Mouse (Mus musculus) stomach, embryonic 15.5 days (tissue): ENCODE results near the gene Drc7. TPM values are rescaled to one million over a fixed set of nuclear protein-coding genes. Genes with fewer than 3 reads are reported as not detected.

Experiments
- ATAC-seq: fragments of 200-750 bp; cut with Nextera tagmentation; 2 replicates; pipeline ENCODE4 v1.8.0; 2017; ENCODE audit warnings: low read depth, moderate number of reproducible peaks, moderate TSS enrichment; ENCODE audit not compliant: insufficient read depth, low FRiP score
- H3K27ac ChIP-seq: fragments of 300-500 bp; sonication (generic); 2 replicates; pipeline ENCODE4 v1.5.1; 2015; ENCODE audit warnings: mild to moderate bottlenecking, inconsistent platforms
- H3K27me3 ChIP-seq: fragments of 300-500 bp; sonication (generic); replicated peaks from 2 replicates; pipeline ENCODE4 v1.6.1; 2015; ENCODE audit warnings: inconsistent platforms
- H3K36me3 ChIP-seq: fragments of 300-500 bp; sonication (generic); 2 replicates; pipeline ENCODE4 v1.6.1; 2015; ENCODE audit warnings: inconsistent platforms
- H3K4me1 ChIP-seq: fragments of 300-500 bp; sonication (generic); 2 replicates; pipeline ENCODE4 v1.6.1; 2015; ENCODE audit warnings: inconsistent platforms
- H3K4me2 ChIP-seq: fragments of 300-500 bp; sonication (generic); 2 replicates; pipeline ENCODE4 v1.6.1; 2015; ENCODE audit warnings: mild to moderate bottlenecking, inconsistent platforms
- H3K4me3 ChIP-seq: fragments of 300-500 bp; sonication (generic); replicated peaks from 2 replicates; pipeline ENCODE4 v1.5.1; 2015; ENCODE audit warnings: inconsistent platforms
- H3K9ac ChIP-seq: fragments of 300-500 bp; sonication (generic); 2 replicates; pipeline ENCODE4 v1.6.1; 2015; ENCODE audit warnings: inconsistent platforms
- H3K9me3 ChIP-seq: fragments of 300-500 bp; sonication (generic); 2 replicates; pipeline ENCODE4 v1.6.1; 2016; ENCODE audit warnings: inconsistent platforms
- WGBS: fragments of 180-500 bp; shearing (Covaris S2); methylation state at CpG from one replicate; pipeline ENCODE4 v1.1.7; 2015; 5-methylcytosine and 5-hydroxymethylcytosine counted together
- polyA plus RNA-seq: library from polyadenylated mRNA; unstranded; fragments of >200 nt; fragmentation: Nextera tagmentation; extraction: Ambion mirVana; gene quantifications from 2 replicates; pipeline ENCODE4 v1.2.1, GENCODE M21; 2015

The Drc7 gene
- polyA plus RNA-seq, 1 experiment from 2014 or later = 0.08 TPM

DNA sequence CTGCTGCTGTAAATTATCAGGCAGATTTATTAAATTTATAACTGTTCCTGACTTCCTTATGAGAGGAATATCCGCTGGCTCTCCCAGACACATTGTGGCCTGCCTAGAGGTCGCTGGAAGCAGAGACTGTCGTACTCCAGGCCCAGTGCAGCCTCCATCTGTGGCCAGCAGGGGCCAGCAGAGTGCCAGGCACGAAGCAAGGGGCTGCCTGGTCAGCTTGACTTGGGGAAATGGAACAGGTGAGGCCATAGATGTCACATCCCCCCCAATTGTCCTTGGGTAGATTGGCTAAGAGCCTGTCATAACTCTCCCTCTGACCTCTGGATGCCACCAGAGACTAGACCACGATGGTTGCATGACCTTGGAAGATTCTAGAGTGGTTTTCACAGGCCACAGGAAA is 44.1 kb downstream of the Drc7 start:
- peak; percentile 36; the same call in 1 of the 2 replicates for ATAC-seq
- Histone ChIP-seq H3K27ac (no peak overlapping the region), H3K36me3 (peaks cover 32% of the 10 kb centered on the region), H3K4me3 (no peak overlapping the region), H3K27me3 (no peaks in the 10 kb centered on the region), H3K9ac (no peak overlapping the region), H3K4me1 (no peaks in the 10 kb centered on the region), H3K9me3 (no peaks in the 10 kb centered on the region), H3K4me2 (no peak overlapping the region)
- WGBS = 21% methylated on average over 5 of the region's 5 CpGs

DNA sequence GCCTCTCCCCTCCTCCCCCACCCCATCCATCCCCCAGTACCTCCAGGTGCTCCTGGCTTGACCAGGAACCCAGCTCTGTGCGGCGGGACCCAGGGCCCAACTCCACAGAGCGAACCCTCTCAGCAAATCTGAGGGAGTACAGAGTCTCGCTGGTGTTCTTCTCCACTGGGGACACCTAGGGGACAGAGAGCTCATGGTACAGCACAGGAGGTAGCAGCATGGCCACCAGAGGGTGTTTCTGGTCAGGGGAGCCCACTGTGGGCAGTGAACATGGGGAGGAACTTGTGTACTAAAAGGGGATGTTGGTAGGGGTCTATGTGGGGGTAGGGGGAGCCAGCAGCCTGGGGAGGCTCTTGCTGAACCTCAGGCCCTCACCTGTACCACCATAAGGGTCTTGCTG is 47.1 kb downstream of the Drc7 start:
- no peak for ATAC-seq
- peaks cover 38% of the 10 kb centered on the region for H3K36me3 ChIP-seq
- no peak overlapping the region for H3K4me3 ChIP-seq
- no peaks in the 10 kb centered on the region for H3K4me1 ChIP-seq
- H3K27me3 ChIP-seq = no peaks in the 10 kb centered on the region
- H3K9ac ChIP-seq = no peak overlapping the region
- H3K4me2 ChIP-seq = no peak overlapping the region
- 70% methylated on average over 4 of the region's 4 CpGs for WGBS
- H3K9me3 ChIP-seq = no peaks in the 10 kb centered on the region
- H3K27ac ChIP-seq = no peak overlapping the region

DNA sequence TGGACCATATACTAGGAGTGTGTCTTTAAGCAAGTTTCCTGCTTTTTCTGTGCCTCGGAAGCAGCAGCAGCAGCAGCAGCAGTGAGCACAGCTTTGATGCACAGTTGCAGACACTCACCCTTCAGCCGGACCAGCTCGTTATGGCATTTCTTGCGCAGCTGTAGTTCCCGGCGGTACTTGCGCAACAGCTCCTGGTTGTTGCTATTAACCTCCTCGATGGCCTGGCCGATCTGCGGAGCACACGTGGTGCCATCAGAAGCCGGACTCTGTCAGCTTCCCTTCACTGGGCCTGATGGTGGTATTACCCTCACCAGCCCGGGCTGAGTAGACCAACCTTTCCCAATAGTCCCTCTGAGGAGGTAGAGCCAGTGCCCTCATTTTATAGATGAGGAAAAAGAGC is 52.4 kb downstream of the Drc7 start:
- H3K36me3 ChIP-seq = peaks cover 19% of the 10 kb centered on the region
- no peak overlapping the region for H3K27ac ChIP-seq
- ATAC-seq = no peak
- H3K27me3 ChIP-seq = no peaks in the 10 kb centered on the region
- 88% methylated on average over 13 of the region's 13 CpGs for WGBS
- H3K4me1 ChIP-seq = no peaks in the 10 kb centered on the region
- H3K4me3 ChIP-seq = no peak overlapping the region
- H3K4me2 ChIP-seq = no peak overlapping the region
- no peaks in the 10 kb centered on the region for H3K9me3 ChIP-seq
- H3K9ac ChIP-seq = no peak overlapping the region

DNA sequence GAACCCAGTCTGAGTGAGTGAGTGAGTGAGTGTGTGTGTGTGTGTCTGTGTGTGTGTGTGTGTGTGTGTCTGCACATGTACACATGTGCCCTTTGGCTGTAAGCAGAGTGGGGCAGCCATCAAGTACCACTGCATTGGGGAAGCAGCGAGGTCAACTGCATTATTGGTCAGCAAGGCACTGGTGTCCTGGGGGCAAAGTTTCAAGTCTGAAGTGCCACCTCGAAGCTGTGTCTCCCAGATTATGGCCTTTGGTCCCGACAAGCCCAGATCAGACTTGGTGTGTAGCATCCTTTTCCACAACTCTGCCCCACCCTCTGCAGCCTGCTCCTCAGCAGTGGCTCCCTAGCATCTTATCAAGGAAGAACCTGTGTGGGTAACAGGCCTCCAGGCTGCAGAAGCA is 57.7 kb downstream of the Drc7 start:
- Histone ChIP-seq H3K36me3 (peaks cover 4% of the 10 kb centered on the region; the same call in 1 of the 2 replicates), H3K27me3 (no peaks in the 10 kb centered on the region), H3K9me3 (no peaks in the 10 kb centered on the region), H3K4me1 (no peaks in the 10 kb centered on the region), H3K9ac (no peak overlapping the region), H3K4me2 (no peak overlapping the region), H3K4me3 (no peak overlapping the region), H3K27ac (no peak overlapping the region)
- 85% methylated on average over 3 of the region's 3 CpGs for WGBS
- no peak for ATAC-seq

DNA sequence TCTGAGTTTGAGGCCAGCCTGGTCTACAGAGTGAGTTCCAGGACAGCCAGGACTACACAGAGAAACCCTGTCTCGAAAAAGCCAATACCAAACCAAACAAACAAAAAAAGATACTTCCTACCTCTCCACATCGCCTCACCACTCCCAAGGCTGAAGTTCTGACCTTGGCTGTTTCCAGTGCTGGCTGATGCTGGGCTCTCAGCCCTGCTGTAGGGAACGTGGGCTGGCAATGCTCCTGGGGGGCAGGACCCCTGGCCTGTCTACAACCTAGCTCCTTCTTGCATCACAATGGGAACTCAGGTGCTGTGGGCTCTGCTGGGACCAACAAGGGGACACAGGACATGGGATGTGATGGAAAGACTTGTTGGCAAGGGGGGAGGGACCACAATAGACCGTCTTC is 58.2 kb downstream of the Drc7 start:
- H3K9ac ChIP-seq = no peak overlapping the region
- no peak overlapping the region for H3K27ac ChIP-seq
- no peak overlapping the region for H3K4me3 ChIP-seq
- no peak overlapping the region for H3K4me2 ChIP-seq
- H3K9me3 ChIP-seq = no peaks in the 10 kb centered on the region
- no peaks in the 10 kb centered on the region for H3K27me3 ChIP-seq
- no peaks in the 10 kb centered on the region for H3K4me1 ChIP-seq
- 66% methylated on average over 4 of the region's 4 CpGs for WGBS
- peaks cover 4% of the 10 kb centered on the region; the same call in 1 of the 2 replicates for H3K36me3 ChIP-seq
- ATAC-seq = no peak

DNA sequence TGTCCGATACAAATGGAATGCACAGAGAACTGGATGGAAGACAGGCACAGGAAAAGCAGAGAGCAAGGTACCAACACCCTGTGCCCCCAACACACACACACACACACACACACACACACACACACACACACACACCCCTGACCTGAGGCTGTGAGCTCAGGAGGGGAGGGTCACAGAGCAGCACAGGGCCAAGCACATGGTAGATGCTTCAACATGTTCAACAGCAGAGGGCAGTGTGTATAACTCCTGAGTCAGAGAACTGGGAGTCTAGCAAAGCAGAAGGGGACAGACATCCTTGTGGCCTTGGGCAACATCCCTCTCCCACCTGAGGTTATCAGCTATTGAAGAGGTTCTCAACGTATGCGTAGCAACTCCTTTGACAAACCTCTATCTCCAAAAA is 58.8 kb downstream of the Drc7 start:
- Histone ChIP-seq H3K9ac (no peak overlapping the region), H3K27me3 (no peaks in the 10 kb centered on the region), H3K36me3 (peaks cover 4% of the 10 kb centered on the region; the same call in 1 of the 2 replicates), H3K4me1 (no peaks in the 10 kb centered on the region), H3K9me3 (no peaks in the 10 kb centered on the region), H3K27ac (no peak overlapping the region), H3K4me3 (no peak overlapping the region), H3K4me2 (no peak overlapping the region)
- 77% methylated on average over 3 of the region's 3 CpGs for WGBS
- peak; percentile 60; the same call in 1 of the 2 replicates for ATAC-seq

DNA sequence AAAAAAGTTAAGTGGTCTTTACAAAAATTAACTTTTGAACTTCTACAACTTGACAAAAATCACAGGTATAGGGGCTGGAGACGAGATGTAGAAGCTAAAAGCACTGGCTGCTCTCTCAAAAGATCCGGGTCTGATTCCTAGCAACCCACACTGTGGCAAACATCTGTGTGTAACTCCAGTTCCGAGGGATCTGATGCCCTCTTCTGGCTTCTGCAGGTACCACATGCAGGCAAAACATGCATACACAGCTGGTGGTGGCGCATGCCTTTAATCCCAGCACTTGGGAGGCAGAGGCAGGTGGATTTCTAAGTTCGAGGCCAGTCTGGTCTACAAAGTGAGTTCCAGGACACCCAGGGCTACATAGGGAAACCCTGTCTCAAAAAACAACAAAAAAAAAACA is 68.6 kb downstream of the Drc7 start:
- Histone ChIP-seq H3K27me3 (no peaks in the 10 kb centered on the region), H3K4me2 (no peak overlapping the region), H3K4me1 (no peaks in the 10 kb centered on the region), H3K9me3 (no peaks in the 10 kb centered on the region), H3K9ac (no peak overlapping the region), H3K4me3 (no peak overlapping the region), H3K36me3 (peaks cover 4% of the 10 kb centered on the region; the same call in 1 of the 2 replicates), H3K27ac (no peak overlapping the region)
- no peak for ATAC-seq
- 87% methylated on average over 5 of the region's 5 CpGs for WGBS

DNA sequence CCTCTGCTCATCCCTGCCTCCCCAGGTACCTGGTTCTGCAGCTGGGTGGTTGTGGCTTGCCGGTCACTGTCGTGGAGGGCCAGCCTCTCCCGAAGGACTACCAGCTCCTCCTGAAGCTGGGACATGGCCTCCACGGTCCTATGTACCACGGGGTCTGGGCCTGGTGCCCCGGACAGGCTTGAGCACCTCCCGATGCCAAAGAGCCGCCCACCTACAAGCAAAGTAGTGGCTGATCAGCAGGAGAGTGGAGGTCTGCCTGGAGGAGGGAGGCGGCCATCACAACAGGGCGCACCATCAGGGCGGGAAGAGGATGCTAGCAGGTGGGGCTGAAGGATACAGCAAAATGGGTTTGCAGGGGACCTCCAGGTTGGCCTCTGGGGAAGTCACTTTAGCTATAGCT is 71.6 kb downstream of the Drc7 start:
- no peak for ATAC-seq
- no peak overlapping the region for H3K27ac ChIP-seq
- 91% methylated on average over 11 of the region's 11 CpGs for WGBS
- no peaks in the 10 kb centered on the region for H3K27me3 ChIP-seq
- no peaks in the 10 kb centered on the region for H3K9me3 ChIP-seq
- no peak overlapping the region for H3K9ac ChIP-seq
- 0 out of 2 replicates have a peak, but pooled peaks cover 8% of the 10 kb centered on the region for H3K4me1 ChIP-seq
- H3K4me2 ChIP-seq = no peak overlapping the region
- no peak overlapping the region for H3K4me3 ChIP-seq
- peaks cover 8% of the 10 kb centered on the region; the same call in 1 of the 2 replicates for H3K36me3 ChIP-seq

DNA sequence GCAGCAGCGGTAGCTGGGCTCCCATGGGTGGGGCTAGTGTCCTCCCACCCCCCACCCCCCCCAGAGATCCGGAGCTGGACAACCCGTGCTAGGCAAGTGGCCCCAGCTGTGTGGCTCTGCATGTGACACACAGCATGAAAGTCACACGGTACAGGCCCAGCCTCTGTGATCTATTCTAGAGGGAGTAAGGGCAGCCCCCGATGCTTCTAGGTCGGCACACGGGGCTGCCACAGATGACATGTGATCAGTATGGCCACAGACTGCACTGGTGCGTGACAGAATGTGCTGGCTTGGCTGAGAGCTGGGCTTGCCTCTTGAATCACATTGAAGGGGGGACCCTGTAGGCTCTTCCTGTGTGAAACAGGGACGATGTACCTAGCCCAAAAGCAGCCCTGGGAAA is 72.8 kb downstream of the Drc7 start:
- H3K4me3 ChIP-seq = no peak overlapping the region
- ATAC-seq = no peak
- 0 out of 2 replicates have a peak, but pooled peaks cover 8% of the 10 kb centered on the region for H3K4me1 ChIP-seq
- H3K4me2 ChIP-seq = no peak overlapping the region
- WGBS = 69% methylated on average over 9 of the region's 9 CpGs
- no peaks in the 10 kb centered on the region for H3K9me3 ChIP-seq
- no peaks in the 10 kb centered on the region for H3K27me3 ChIP-seq
- H3K9ac ChIP-seq = no peak overlapping the region
- H3K27ac ChIP-seq = no peak overlapping the region
- peaks cover 8% of the 10 kb centered on the region; the same call in 1 of the 2 replicates for H3K36me3 ChIP-seq

Other genes starting within 250 kb of the Drc7 start
- gene Ccl17, start 244.7 kb upstream of the Drc7 start, polyA plus RNA-seq = 0.39 TPM in 1 of 2 replicates, not detected in the other
- 75.8 and 84.2 TPM in 2 replicates for gene Coq9, start 216.8 kb upstream of the Drc7 start, polyA plus RNA-seq
- 89.4 and 91.5 TPM in 2 replicates for gene Ciapin1, start 216.7 kb upstream of the Drc7 start, polyA plus RNA-seq
- 133 and 134 TPM in 2 replicates for gene Polr2c, start 197.7 kb upstream of the Drc7 start, polyA plus RNA-seq
- 26.9 and 29.8 TPM in 2 replicates for gene Dok4, start 178.8 kb upstream of the Drc7 start, polyA plus RNA-seq
- gene Ccdc102a, start 137.0 kb upstream of the Drc7 start, polyA plus RNA-seq = 25.8 and 26.5 TPM in 2 replicates
- 0.59 and 0.65 TPM in 2 replicates for gene Adgrg5, start 131.4 kb upstream of the Drc7 start, polyA plus RNA-seq
- 42.7 and 47.9 TPM in 2 replicates for gene Adgrg1, start 80.4 kb upstream of the Drc7 start, polyA plus RNA-seq
- gene Adgrg3, start 37.4 kb upstream of the Drc7 start, polyA plus RNA-seq = 3.1 and 3.6 TPM in 2 replicates
- gene Katnb1, start 26.1 kb downstream of the Drc7 start, polyA plus RNA-seq = 15.1 and 19.7 TPM in 2 replicates
- 21.2 and 23.1 TPM in 2 replicates for gene Kifc3, start 147.7 kb downstream of the Drc7 start, polyA plus RNA-seq